Mouse (Mus musculus) spleen, postnatal 4 days (tissue): ENCODE measurements at regions not wholly inside any gene's neighbourhood (a gene's known extent, or its start where the extent isn't known, plus 50 kb on each side); places are given as distances from the start of the nearest gene placed in this dataset.
A peak's percentile ranks its signal among the peaks of the same experiment; 100 is the strongest.

Experiments
- DNase-seq, 2 experiments: peaks; one replicate each; pipeline ENCODE4 v3.0.0; 2022; ENCODE audit warnings: low spot score in 2 of 2

DNA sequence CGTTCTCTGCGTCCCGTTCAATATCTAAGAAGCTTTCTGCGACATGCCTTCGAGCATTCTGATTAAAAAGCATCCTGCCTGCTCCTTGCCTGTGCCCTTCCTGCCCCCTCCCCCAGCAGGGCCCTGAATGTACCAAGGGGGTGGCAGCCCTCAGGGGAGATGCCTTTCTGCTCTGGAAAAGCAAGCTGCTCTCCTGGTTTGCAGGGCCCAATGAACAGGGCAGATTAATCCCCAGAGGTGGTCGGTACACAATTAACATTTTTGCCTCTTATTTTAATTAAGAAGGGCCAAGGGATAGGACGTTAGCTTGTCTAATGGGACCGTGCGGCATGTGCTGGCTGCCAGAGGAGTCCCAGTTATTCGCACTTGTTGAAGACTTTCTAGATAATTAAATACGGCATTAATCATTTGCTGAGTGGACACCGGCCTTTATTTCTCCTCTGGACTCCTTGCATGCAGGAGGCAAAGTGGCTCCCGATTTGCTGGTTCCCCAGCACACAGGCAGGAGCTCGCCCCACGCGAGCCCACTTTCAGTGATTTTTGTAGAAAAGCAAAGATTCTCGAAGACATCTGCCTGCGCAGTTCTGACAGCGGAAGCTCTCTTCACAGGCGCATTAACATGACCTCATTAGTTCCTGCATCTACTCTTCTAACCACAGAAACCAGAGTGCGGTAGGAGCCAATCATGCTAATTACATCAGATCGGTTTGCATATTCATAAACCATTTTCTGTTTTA is 336.8 kb upstream of the 4930535I16Rik start:
- no peak for DNase-seq

- no peak for DNase-seq
These were observed 323.8 kb upstream of the 4930535I16Rik start for GRCm38 (mm10) chr4:124241600-124241999.

DNA sequence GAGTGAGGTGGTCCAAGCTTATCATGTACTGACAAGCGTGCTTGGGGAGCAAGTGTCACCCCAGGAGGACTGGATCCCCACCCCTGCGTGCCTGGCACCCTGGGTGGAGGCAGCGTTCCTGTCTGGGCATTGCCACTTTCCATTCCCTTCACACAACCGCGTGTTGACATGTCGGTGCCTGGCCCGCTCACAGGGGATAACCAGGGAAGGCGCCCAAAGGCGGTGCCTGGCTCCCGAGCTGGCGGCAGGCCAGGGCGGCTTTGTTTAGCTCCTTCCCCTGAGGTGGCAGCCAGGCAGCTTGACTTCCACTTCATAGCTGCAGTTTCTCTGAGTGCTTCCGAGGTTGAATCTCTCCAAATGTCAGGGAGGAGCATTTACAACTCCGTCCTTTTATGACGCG is 318.7 kb upstream of the 4930535I16Rik start:
- DNase-seq: no peak

- DNase-seq: peak; percentile 46 to 76
These were observed 310.7 kb upstream of the 4930535I16Rik start for GRCm38 (mm10) chr4:124228537-124228936.

DNA sequence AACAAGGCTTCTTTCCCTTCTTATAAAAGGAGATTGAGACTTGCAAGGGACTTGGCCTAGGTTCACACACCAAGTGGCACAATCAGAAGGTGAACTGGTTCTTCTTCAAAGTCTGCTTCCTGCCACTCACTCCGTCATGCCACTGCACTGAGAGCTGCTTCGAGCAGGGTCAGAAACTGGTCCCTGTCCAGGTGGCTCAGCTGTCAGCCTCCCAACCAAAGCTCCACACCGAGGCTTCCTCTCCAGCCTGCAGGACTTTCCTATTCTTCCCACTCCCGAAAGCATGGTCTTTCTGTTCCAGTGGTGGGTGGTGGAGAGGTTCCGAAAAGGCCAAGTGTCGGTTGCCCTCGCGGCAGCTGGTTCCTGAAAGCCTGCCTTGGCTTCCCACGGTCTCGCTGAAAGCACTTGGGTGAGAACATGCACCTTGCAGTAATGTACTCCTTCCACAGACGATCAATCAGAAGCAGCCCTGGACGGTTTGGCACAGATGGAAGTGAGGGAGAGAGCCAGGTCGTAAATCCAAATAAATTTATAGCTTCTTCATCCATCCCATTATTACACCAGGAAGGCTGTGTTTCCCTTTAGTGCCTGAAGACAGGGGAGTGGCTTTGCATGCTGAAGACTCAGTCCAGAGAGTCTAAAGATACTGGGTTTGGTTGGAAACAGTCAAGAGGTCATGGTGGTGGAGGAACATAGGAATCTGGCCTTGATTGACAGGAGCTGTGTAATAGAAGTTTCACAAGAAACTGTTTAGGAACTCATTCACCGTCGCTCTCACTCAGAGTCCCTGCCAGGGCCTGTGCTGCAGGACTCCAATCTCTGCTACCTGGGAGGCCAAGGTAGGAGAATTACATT is 306.1 kb upstream of the 4930535I16Rik start:
- no peak for DNase-seq

DNA sequence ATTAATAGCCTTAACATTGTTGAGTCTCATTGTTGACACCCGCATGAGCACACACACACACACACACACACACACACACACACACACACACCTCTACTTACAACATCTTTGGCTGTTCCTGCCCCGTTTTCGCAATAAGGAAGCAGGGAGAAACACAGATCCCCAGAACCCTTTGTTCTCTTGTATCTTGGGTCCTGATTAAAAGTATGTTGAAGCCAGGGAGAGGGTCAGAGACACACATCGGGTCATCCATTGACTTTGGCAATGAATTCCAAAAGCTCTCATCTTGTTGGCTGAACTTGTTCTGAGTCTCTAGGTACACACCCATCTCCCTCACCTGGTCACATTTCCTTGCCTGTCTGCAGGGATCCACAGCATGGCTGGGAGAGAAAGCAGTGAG is 303.9 kb upstream of the 4930535I16Rik start:
- DNase-seq: no peak

DNA sequence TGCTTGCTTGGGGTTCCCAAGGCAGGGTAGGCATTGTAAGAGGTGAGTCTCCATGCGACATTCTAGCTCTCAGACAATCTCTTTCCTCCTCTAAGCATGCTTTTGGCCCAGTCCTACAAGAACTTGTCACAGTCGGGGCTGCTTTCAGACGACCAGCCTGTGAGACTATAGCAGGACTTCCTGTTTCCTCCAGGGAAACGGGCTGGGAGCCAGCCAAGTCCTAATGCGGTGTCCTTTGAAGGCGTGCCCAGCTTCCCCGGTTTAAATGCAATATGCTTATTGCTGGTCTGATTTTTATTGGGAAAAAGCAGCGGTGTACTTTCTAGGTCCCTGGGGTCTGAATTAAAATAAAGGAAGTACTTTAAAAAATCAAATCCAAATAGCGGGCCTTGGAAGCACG is 299.4 kb upstream of the 4930535I16Rik start:
- no peak for DNase-seq

DNA sequence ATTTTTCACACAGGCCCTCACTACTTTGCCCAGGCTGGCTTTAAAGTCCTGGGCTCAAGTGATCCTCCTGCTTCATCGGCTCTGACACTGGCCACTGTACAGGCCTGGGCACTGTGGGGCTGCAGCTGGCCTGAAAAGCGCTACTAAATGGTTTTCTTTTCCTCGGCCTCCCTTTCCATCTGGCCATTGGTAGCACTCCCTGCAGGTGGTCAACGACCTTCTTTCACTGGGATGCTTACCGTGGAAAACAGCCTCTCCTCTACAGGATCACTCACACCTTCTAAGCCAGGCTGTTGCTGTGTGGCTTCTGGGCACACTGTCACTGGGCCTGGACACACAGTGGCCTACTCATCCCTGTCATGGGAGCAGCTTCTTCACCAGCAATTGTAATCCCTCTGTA is 298.5 kb upstream of the 4930535I16Rik start:
- DNase-seq: no peak

GRCm38 (mm10) chr4:124215077-124215476 is 297.3 kb upstream of the 4930535I16Rik start:
- DNase-seq: no peak

DNA sequence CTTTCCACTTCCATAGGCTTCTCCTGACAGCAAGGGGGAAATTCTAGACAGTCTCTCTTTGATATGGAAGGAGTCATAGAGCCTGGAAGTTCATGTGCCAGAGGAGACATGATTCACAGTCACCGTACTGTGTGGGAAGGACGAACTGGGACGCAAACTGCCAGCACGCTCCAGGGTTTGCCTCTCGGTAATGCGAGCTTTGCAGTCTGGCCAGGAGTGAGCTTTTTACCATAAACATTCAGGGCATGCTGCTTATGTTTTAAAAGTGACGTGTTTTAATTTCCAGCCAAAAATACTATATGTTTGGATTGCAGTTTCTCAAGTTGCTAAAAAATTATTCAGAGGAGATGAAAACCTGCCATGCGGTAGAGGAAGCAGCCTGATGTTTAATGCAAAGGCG is 292.3 kb upstream of the 4930535I16Rik start:
- no peak for DNase-seq

DNA sequence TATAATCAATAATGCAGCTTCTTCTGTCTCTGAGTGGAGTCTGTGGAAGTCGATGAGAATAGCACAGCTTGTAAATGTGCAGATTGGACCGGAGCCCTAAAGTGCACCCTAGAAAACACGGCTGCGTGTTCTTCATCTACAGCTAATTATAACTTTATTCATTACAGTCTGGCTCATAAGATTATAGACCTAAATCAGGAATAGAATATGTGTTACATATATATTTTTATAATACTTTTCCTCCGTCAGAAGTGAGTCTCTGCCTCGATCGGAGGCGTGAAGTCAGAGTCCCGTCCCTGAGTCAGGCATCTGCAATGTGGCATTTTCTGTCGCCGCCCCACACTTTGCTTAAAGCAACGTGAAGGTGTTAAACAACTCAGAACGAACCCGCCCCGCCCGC is 288.7 kb upstream of the 4930535I16Rik start:
- no peak for DNase-seq

DNA sequence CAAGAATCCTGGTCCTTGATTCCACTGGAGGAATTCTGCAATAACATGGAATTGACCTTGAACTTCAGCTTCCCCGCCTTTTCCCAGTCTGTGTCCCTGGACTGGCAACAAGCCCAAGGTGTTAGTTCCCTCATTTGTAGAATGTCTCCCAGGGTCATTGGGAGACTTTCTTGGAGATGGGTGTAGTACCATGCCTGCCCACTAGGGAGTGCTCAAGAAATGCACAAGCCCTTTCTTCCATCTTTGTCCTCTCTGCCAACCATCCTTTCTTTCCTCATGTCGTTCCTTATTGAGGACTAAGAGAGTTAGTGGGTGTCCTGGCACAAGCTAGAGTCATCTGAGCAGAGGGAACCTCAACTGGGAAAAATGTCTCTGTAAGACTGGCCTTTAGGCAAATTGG is 285.9 kb upstream of the 4930535I16Rik start:
- DNase-seq: no peak

DNA sequence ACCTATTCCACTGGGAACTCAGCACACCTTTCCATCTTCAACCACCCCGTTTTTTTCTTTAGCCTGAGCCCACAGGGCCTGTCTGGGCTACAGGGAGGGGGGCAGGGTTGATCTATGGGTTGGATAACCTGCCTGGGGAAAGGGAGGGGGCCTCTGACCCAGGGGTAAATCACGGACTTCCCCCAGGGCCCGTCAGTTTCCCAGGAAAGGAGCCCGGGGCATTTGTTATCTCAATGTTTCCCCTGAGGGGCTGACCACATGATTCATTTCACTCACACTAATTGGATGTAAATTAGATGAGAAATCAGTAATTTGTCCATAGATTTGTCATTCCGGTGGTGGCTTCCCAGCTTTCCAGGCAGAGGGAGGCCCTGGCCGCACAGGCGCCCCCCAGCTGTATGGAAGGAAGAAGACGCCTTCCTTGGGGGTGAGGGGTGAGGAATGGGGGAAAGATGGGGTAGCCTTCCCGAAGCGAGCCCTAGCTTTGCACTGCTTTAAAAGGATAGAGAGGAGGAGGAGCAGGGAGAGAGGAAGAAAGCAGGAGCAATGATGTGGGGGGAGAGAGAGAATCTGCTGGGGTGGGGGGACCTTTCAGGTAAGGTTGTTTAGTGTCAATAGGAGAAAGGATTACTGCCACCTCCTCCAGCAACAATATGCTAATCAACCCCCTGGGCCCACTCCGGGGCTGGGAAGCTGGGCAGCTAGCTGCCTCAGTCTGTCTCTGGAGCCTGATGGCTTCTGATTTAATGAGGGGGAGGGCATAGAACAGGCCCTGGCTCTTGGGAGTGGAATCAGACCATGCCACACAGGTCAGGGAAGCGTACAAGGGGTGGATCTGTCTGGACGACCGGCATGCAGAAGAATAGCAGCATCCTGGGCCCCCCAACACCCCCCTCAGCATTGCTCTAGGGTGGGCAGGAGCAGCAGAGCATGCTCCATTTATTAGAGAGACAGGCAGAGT is 282.3 kb upstream of the 4930535I16Rik start:
- no peak for DNase-seq

DNA sequence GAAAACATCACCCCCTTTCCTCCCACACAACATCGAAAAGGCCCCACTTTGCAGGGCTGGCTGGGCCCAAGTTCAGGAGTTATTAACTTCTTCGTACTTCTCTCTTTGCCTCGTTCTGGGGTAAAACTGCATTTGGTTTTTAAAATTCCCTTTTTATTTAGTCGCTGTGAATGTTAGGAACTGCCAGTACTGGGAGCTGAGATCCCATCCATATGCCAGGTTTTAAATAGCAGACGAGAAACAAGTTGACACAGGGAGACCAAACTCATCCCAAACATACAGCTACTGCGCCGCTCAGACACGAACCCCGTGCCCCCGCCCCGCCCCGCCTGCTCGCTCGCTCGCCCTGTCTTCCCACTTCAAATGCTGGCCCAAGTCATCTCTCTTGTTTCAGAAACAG is 281.0 kb upstream of the 4930535I16Rik start:
- DNase-seq: no peak

GRCm38 (mm10) chr4:124196711-124197110 is 278.9 kb upstream of the 4930535I16Rik start:
- DNase-seq: no peak

- DNase-seq: no peak
These were observed 275.4 kb upstream of the 4930535I16Rik start for GRCm38 (mm10) chr4:124193059-124193721.

- DNase-seq: no peak
These were observed 273.0 kb upstream of the 4930535I16Rik start for GRCm38 (mm10) chr4:124190775-124191174.

- no peak for DNase-seq
These were observed 272.2 kb upstream of the 4930535I16Rik start for GRCm38 (mm10) chr4:124189993-124190385.

DNA sequence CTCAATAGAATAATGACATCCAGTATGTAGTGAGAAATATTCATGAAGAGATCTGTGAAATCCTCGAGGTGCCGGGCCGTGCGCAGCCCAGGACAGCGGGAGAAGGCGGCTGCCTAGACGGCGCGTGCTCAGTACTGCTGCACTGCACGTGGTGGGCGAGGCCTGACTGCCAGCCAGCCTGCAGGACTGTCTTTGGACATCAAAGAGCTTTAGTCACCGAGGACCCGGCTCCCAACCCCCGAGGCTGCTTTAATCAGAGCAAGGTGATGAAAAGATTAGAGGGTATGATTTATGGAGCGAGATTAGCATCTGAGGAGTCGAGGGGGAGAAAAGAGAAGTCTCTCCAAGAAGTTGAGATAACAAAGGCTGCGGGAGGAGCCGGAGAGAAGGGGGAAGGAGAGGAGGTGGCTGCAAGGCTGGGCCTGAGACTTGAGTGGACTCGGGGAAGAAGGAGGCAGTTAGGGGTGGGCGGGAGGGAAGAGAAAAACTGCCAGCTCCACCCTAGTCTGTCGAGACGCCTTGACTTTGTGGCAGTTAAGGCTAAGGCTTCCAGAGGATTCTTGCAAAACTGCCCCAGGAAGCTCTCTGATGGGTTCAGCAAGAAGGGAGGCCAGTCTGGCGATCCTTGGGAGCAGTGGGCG is 271.6 kb upstream of the 4930535I16Rik start:
- no peak for DNase-seq

DNA sequence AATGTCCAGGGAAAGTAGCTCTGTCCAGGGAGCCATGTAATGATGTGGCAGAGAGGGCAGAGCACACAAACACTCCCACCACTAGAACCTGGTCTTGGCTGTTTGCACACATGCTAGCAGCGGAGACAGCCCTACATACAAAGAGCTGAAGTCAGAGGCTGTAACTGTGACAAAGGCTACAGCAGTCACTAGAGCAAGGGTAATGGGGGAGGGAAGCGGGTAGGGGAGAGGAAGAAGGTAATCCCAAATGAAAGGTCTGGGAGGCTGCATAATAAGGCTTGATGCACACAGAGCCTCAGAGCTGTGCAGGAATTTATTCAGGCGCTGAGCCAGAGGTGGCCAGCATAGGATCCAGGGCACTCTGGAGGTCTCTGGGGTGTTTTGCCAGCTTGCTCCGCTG is 269.3 kb upstream of the 4930535I16Rik start:
- DNase-seq: no peak

- no peak for DNase-seq
These were observed 263.5 kb upstream of the 4930535I16Rik start for GRCm38 (mm10) chr4:124181335-124181734.
